Mouse (Mus musculus) heart, adult 2 months (tissue): Measurements from ENCODE around the gene Chrd. TPM values are rescaled to one million over a fixed set of nuclear protein-coding genes. Genes with fewer than 3 reads are reported as not detected.

Source experiments
- DNase-seq, 2 experiments: peaks; one replicate each; pipeline ENCODE4 v3.0.0; 2021
- H3K27ac ChIP-seq: fragments of 200-600 bp; 2 replicates; pipeline ENCODE4 v1.8.1; 2022
- H3K27me3 ChIP-seq: fragments of 200-500 bp; 2 replicates; pipeline ENCODE4 v1.6.1; 2012; ENCODE audit warnings: mild to moderate bottlenecking, low read length, inconsistent platforms, mixed read lengths; ENCODE audit not compliant: control insufficient read depth, insufficient read depth
- H3K36me3 ChIP-seq: fragments of 200-500 bp; 2 replicates; pipeline ENCODE4 v1.6.1; 2012; ENCODE audit warnings: low read length, inconsistent platforms; ENCODE audit not compliant: control insufficient read depth, insufficient read depth
- H3K4me1 ChIP-seq: fragments of 200-500 bp; 2 replicates; pipeline ENCODE4 v1.6.1; 2011; ENCODE audit warnings: low read length; ENCODE audit not compliant: control insufficient read depth, insufficient read depth
- H3K4me3 ChIP-seq: fragments of 200-600 bp; 2 replicates; pipeline ENCODE4 v1.8.1; 2022
- H3K79me2 ChIP-seq: fragments of 200-500 bp; replicated peaks from 2 replicates; pipeline ENCODE4 v1.6.1; 2012; ENCODE audit warnings: mild to moderate bottlenecking, inconsistent platforms, low read length, moderate library complexity, mixed read lengths; ENCODE audit not compliant: control insufficient read depth, insufficient read depth
- H3K9ac ChIP-seq: fragments of 200-500 bp; 2 replicates; pipeline ENCODE4 v1.6.1; 2012; ENCODE audit warnings: low read depth, mild to moderate bottlenecking, control low read depth, inconsistent platforms, low read length, mixed read lengths
- CTCF ChIP-seq: fragments of 200-600 bp; IDR thresholded peaks from 2 replicates; pipeline ENCODE4 v1.8.1; 2022; ENCODE audit warnings: antibody characterized with exemption, mild to moderate bottlenecking, moderate library complexity
- EP300 ChIP-seq: fragments of 200-500 bp; IDR thresholded peaks from 2 replicates; pipeline ENCODE4 v1.6.1; 2011; ENCODE audit warnings: low read depth, low read length, control low read depth; ENCODE audit not compliant: insufficient read depth
- POLR2A ChIP-seq: fragments of 200-500 bp; IDR thresholded peaks from 2 replicates; pipeline ENCODE4 v1.6.1; 2011; ENCODE audit warnings: mild to moderate bottlenecking, low read depth, low read length, control low read depth; ENCODE audit not compliant: insufficient read depth
- WGBS: fragments of 180-500 bp; shearing (Covaris S2); methylation state at CpG from one replicate; pipeline ENCODE4 v1.1.7; 2018; 5-methylcytosine and 5-hydroxymethylcytosine counted together
- intact Hi-C: fragments of 180-260 bp; cut with DNase I; formaldehyde crosslinking; loops from one replicate; pipeline ENCODE4 v1.15.1; 2025
- polyA plus RNA-seq: library from polyadenylated mRNA; depleted of rRNA; stranded (reverse); fragments of >200 nt; gene quantifications from 2 replicates; pipeline ENCODE4 v1.2.3, GENCODE M21; 2012
- total RNA-seq, 2 experiments: library from RNA; stranded (reverse); gene quantifications; 2 replicates each; pipeline ENCODE4 v1.2.3; 2021

The Chrd gene
- total and polyA plus RNA-seq, 3 experiments, result 2.0 to 4.8 (median 2.2) TPM

DNA sequence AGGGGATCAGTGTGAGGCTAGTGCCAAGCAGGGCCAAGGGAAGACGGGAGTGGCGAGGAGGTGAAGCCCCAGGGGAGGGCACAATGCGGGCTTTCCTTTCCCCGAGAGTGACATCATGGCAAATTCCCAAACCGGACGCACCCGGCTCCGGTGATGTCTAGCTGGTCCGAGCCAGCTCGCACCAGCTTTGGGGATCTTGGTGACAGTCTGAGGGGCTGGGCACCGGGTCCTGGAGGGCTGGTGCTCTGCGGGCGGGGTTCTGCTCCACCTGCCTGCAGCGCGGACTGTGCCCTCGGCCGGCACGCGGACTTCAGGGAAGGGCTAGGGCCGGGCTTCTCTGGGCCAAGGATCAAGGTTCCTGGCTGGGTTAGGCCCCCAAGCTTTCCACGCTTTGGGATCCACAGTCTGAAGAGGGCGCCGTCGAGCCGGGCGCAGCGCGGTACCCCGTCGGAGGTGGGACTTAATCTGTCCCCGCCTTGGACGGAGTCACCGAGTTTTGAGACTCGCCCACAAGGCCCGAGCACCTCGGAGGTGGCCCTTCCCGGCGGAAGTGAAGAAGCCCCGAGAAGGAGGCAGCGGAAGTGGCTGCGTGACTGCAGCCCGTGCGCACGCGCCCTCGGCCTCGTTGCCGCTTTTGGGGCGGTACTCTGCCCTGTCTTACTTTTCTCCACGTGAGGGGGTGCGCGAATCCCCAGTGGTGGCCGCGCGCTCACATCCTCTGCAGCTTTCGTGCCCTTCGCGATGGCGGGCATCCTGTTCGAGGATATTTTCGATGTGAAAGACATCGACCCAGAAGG lies 15.5 kb upstream of the Chrd start, which contains the start of the genes Polr2h and Clcn2:
TSS of gene Polr2h (plus strand) at position 485 of the 797 bp plus-strand sequence.
TSS of gene Clcn2 (minus strand) at position 566 of the 797 bp plus-strand sequence.
- peak; percentile 98 for DNase-seq
- Histone ChIP-seq H3K79me2 (no peaks in the 10 kb centered on the region), H3K9ac (peak within 1 kb of the TSS; percentile 76), H3K4me3 (peak within 1 kb of the TSS; percentile 80), H3K27me3 (no peaks in the 10 kb centered on the region), H3K4me1 (peaks cover 4% of the 10 kb centered on the region), H3K27ac (peak within 1 kb of the TSS; percentile 90), H3K36me3 (no peaks in the 10 kb centered on the region)
- under 1% methylated on average over 62 of the region's 62 CpGs for WGBS
- intact Hi-C loops, result loop anchor here (2.0 to 5.0 kb wide), 3 partner anchors 45 to 220 kb away; partner anchors contain the start of genes Abcf3 and Eif2b5
- peak; percentile 87 for TF ChIP-seq CTCF
- no peak; the same call in 1 of the 2 replicates for TF ChIP-seq EP300
- peak; percentile 63 for TF ChIP-seq POLR2A

DNA sequence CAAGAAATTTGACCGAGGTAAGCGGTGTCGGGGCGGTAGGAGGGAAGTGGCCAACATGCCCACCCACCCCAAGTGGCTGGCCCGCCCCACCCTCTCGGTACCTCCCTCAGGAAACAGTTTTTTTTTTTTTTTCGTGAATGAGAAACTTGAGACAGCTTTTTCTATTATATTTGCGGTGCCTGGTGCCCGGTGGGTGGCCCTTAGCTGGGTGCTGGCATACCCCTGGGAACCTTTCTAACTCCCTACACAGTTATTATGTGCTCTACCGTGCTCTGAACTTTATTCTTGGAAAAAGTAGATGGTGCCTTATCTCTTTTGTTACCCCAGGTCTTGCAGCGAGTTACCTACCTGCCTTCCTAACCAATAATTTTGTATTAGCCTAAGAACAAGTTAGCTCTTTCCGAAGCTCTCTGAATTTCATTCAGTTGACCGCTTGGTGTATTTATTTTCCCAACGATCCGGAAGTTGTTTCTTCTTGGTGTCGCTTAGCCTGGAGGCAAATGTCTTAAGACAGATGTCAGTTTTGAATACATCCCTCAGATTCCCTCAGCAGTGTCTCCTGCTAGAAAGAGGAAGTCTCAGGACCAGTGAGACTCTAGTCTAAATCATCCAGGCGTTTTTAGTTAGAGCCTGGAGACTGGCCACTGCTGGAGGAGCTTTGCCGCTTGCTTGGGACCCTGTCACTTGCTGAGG lies 14.8 kb upstream of the Chrd start:
- Histone ChIP-seq H3K4me3 (peak overlapping the region; percentile 80), H3K9ac (peak overlapping the region; percentile 76), H3K4me1 (peaks cover 4% of the 10 kb centered on the region), H3K27ac (peak overlapping the region; percentile 90), H3K79me2 (no peaks in the 10 kb centered on the region), H3K36me3 (no peaks in the 10 kb centered on the region), H3K27me3 (no peaks in the 10 kb centered on the region)
- no peak for DNase-seq
- under 1% methylated on average over 18 of the region's 18 CpGs for WGBS
- TF ChIP-seq POLR2A (no peak), CTCF (no peak)
- intact Hi-C loops, result loop anchor here (2.0 to 5.0 kb wide), 3 partner anchors 45 to 221 kb away; partner anchors contain the start of genes Abcf3 and Eif2b5

DNA sequence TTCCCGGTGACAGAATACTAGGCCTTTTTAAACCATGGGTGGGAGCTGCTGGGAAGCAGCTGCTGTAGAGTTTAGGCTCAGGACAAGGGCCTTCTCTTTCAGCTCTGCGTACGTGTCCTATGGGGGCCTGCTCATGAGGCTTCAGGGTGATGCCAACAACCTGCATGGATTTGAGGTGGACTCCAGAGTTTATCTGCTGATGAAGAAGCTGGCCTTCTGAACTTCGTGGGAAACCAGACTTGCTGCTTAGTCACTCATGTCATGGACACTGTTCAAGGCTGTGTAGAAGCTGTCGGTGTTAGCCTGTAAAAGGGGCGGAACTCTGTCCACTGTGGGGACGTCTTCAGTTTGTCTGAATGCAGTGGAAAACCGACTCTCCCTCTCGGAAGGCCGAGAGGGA lies 11.1 kb upstream of the Chrd start:
- Histone ChIP-seq H3K79me2 (no peaks in the 10 kb centered on the region), H3K9ac (no peak overlapping the region), H3K27me3 (no peaks in the 10 kb centered on the region), H3K4me1 (peaks cover 4% of the 10 kb centered on the region), H3K4me3 (no peak overlapping the region), H3K36me3 (no peaks in the 10 kb centered on the region), H3K27ac (no peak overlapping the region)
- no peak for DNase-seq
- no peak for TF ChIP-seq EP300
- no peak for TF ChIP-seq POLR2A
- no peak for TF ChIP-seq CTCF
- intact Hi-C loops, result no loop called here
- WGBS, result 81% methylated on average over 10 of the region's 10 CpGs

DNA sequence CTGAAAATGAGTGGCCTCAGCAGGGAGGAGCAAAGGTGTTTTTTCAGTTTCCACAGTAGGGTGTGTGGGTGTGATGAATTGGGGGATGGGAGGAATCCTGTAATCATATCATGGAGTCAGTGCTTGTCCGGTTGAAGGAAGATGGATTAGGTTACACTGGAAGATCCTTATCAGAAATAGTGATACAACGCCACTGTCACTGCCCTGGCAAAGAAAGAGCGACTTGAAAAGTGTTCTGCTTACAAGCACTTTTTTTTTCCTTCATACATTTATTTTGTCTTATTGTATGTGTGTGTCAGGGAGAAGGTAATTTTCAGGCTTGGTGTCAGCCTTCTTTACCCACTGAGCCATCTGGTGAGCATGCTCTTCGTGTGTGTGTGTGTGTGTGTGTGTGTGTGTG lies 10.2 kb upstream of the Chrd start:
- H3K4me3 ChIP-seq, result no peak overlapping the region
- no peak overlapping the region for H3K9ac ChIP-seq
- no peak overlapping the region for H3K27ac ChIP-seq
- no peaks in the 10 kb centered on the region for H3K79me2 ChIP-seq
- intact Hi-C loops, result no loop called here
- no peak for DNase-seq
- H3K27me3 ChIP-seq, result no peaks in the 10 kb centered on the region
- TF ChIP-seq POLR2A, result no peak
- TF ChIP-seq EP300, result no peak
- TF ChIP-seq CTCF, result no peak
- WGBS, result 74% methylated on average over 4 of the region's 4 CpGs
- no peaks in the 10 kb centered on the region for H3K36me3 ChIP-seq
- peaks cover 2% of the 10 kb centered on the region for H3K4me1 ChIP-seq

DNA sequence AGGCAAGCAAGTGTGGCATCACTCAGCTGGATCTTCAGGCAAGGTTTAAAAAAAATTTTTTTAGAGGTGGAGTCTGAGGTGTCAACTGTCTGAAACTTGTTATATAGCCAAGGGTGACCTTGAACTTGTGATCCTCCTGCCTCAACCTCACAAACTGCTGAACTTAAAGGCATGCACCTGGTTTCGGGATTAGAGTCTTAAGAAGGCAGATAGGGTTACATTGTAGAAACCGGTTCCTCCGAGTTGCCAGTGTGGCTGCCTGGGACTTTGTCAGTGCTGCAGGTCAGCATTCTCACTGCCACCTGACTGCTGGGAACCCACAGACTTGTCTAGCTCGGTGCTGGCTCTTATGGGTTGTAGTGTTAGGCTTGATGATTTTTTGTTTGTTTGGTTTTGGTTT lies 9.7 kb upstream of the Chrd start:
- H3K36me3 ChIP-seq, result no peaks in the 10 kb centered on the region
- no peak overlapping the region for H3K4me3 ChIP-seq
- DNase-seq, result no peak
- H3K27me3 ChIP-seq, result no peaks in the 10 kb centered on the region
- H3K4me1 ChIP-seq, result peaks cover 2% of the 10 kb centered on the region
- intact Hi-C loops, result no loop called here
- TF ChIP-seq POLR2A, result no peak
- no peak for TF ChIP-seq CTCF
- TF ChIP-seq EP300, result no peak
- H3K27ac ChIP-seq, result no peak overlapping the region
- 61% methylated on average over 4 of the region's 4 CpGs for WGBS
- H3K79me2 ChIP-seq, result no peaks in the 10 kb centered on the region
- no peak overlapping the region for H3K9ac ChIP-seq

DNA sequence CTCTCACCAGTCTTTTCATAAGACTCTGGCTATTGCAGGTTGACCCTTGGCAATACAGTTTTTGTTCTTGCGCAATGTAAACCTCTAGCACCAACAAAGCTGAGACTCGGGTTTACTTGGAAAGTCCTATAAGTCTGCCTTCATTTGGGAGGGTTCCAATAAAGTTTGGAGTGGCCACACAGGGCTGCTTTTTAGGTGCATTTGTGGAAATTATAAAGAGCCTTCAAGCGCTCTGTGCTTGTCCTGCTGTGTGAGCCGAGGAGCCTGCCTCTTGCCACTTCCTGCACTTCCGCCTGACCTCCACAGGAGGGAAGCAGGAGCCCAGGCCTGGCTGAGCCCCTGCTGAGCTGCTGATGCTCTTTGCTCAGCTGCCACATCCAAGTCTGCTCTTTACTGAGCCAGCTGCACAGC lies 8.6 kb upstream of the Chrd start:
- DNase-seq, result peak; percentile 67 to 75
- Histone ChIP-seq H3K27me3 (no peaks in the 10 kb centered on the region), H3K36me3 (no peaks in the 10 kb centered on the region), H3K4me1 (no peaks in the 10 kb centered on the region), H3K27ac (no peak overlapping the region), H3K9ac (no peak overlapping the region), H3K4me3 (no peak overlapping the region), H3K79me2 (no peaks in the 10 kb centered on the region)
- intact Hi-C loops, result loop anchor here (2.0 kb wide), 1 partner anchor 36 kb away; no protein-coding TSS in a partner anchor
- 35% methylated on average over 5 of the region's 5 CpGs for WGBS
- peak; percentile 81 for TF ChIP-seq EP300
- peak; percentile 91 for TF ChIP-seq CTCF
- TF ChIP-seq POLR2A, result no peak
